Mouse (Mus musculus): ENCODE measurements around the gene Jph3. TPM values are rescaled to one million over a fixed set of nuclear protein-coding genes. Genes with fewer than 3 reads are reported as not detected.

Gene Jph3
- polyA plus RNA-seq, 1 experiment from 2014 or later = 27.4 TPM

DNA sequence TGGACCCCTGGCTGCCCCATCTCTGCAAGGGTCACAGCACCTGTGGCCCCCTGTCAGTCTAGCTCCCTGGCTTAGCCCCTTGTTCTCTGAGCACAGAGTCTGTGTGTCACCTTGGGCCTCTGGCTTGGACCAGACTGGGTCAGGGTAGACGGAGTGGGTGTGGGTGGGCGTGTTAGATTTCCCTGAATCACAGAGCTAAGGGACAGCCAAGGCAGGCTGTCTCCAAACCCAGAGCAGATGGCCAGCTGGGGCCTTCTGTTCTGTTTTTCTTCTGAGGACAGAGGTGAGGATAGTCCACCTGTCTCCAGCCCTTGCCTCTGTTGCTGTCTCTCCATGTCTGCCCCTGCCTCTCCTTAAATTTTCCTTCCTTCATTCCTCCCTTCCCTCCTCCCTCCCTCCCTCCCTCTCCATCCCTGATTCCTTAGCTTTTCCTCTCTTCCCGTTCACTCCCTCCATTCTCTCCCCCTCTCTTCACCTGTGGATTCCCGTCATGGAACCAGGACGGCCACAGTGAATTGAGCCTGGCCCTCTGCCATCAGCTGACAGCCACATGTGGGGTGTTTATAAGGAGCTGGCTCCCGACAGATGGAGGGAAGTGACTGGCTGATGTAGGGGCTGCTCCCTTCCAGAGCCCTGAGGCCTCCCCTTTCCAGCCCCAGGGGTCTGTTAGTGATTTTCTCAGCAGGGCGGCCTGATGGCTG lies 33.7 kb downstream of the Jph3 start:
- Histone ChIP-seq H3K4me2 (no peak overlapping the region), H3K9me3 (no peaks in the 10 kb centered on the region), H3K36me3 (replicated peaks) (no peaks in the 10 kb centered on the region), H3K4me1 (peaks cover 11% of the 10 kb centered on the region), H3K27me3 (0 out of 2 replicates have a peak, but pooled peaks cover 5% of the 10 kb centered on the region), H3K27ac (peak overlapping the region; percentile 61; the same call in 1 of the 2 replicates), H3K4me3 (replicated peaks) (no peak overlapping the region), H3K9ac (no peak overlapping the region)
- no peak for ATAC-seq (ENCODE audit: low FRiP score)
- WGBS = 66% methylated on average over 7 of the region's 7 CpGs

DNA sequence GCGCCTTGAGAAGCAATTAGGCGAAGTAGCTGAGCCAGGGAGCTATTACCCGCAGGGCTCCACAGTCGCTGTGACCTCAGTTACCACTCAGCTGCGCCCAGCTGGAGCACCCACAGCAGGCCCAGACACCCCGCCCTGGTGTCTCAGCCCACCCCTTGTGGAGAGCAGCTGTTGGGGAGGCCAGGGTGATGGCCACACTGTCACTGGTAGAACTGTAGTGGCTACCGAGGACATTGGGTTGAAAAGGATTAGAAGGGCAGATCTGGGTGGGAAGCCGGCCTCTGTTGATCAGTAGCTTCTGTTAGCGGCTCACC lies 34.2 kb downstream of the Jph3 start:
- Histone ChIP-seq H3K4me2 (no peak overlapping the region), H3K4me1 (peaks cover 11% of the 10 kb centered on the region), H3K27ac (peak overlapping the region; percentile 61; the same call in 1 of the 2 replicates), H3K9me3 (no peaks in the 10 kb centered on the region), H3K9ac (no peak overlapping the region), H3K4me3 (replicated peaks) (no peak overlapping the region), H3K36me3 (replicated peaks) (no peaks in the 10 kb centered on the region), H3K27me3 (0 out of 2 replicates have a peak, but pooled peaks cover 5% of the 10 kb centered on the region)
- ATAC-seq (ENCODE audit: low FRiP score) = no peak; the same call in 1 of the 2 replicates
- WGBS = 76% methylated on average over 9 of the region's 9 CpGs

DNA sequence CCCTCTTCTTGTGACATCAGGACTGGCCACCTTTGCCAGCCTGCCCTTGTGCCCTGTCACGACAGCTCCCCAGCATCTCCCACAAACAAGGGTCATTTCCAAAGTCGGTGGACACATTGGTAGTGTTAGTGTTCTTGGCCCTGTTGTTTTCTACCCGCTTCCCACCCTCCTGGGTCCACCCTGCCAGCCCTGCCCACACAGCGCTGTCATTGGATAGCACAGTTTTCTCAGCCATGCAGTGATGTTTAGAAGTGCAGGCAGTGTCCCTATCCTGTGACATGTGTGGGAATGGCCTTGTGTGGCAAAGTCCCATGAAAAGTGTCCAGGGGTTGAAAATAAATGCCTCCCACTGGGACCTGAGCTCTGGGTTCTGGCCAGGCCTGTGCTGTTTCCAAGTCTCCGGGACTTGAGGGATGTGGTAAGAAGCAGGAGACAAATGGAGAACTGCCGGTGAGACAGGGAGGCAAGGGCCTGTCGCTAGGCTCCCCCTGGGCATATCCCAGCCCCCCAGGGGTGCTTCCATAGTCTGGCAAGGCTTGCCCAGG lies 36.2 kb downstream of the Jph3 start:
- WGBS = 86% methylated on average over 7 of the region's 7 CpGs
- H3K27ac ChIP-seq = no peak overlapping the region
- ATAC-seq (ENCODE audit: low FRiP score) = no peak
- no peak overlapping the region for H3K4me2 ChIP-seq
- H3K9me3 ChIP-seq = no peaks in the 10 kb centered on the region
- H3K36me3 ChIP-seq (replicated peaks) = no peaks in the 10 kb centered on the region
- H3K27me3 ChIP-seq = no peaks in the 10 kb centered on the region
- H3K4me3 ChIP-seq (replicated peaks) = no peak overlapping the region
- peaks cover 22% of the 10 kb centered on the region for H3K4me1 ChIP-seq
- H3K9ac ChIP-seq = no peak overlapping the region

DNA sequence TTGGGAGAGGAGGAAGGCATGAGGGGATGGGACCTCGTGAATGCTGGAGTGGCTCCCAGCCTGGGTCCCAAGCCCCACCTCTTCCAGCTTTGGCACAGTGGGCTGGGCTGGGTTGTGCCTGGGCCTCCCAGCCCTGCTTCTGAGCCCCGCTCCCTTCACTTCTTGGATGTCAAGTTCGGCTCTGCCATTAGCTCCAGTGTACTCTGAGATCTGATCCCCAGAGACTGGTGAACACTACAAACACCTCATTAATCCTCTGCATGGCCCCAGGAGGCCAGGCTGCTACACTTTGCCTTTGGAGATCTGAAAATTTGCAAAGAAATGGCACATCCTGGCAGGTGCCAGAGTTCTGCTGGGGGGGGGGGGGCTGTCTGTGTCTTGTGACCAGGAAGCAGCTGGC lies 39.7 kb downstream of the Jph3 start:
- no peak overlapping the region for H3K4me2 ChIP-seq
- H3K36me3 ChIP-seq (replicated peaks) = no peaks in the 10 kb centered on the region
- peaks cover 27% of the 10 kb centered on the region for H3K4me1 ChIP-seq
- WGBS = 62% methylated on average over 3 of the region's 3 CpGs
- no peak overlapping the region for H3K27ac ChIP-seq
- no peak overlapping the region for H3K4me3 ChIP-seq (replicated peaks)
- ATAC-seq (ENCODE audit: low FRiP score) = no peak
- H3K9ac ChIP-seq = no peak overlapping the region
- no peaks in the 10 kb centered on the region for H3K27me3 ChIP-seq
- no peaks in the 10 kb centered on the region for H3K9me3 ChIP-seq

DNA sequence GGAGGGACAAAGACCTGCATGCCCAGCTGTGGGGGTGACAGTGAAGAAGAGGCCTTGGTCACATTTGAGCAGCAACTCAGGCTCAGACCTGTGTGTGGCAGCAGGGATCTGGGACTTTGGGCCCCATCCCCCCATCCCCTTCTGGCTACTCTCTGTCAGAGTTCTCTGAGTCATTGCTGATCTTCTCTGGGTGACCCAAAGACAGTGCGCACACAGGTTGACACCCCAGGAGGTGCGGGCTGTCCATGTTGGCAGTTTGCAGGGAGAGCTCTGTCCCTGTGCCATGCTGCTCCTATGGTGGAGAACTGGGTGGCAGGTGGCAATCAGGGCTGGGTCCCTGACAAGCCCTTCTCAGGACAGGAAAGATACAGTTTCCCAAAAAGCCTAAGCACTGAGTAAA lies 40.2 kb downstream of the Jph3 start:
- Histone ChIP-seq H3K27me3 (no peaks in the 10 kb centered on the region), H3K9ac (no peak overlapping the region), H3K4me1 (peaks cover 27% of the 10 kb centered on the region), H3K4me2 (no peak overlapping the region), H3K4me3 (replicated peaks) (no peak overlapping the region), H3K9me3 (no peaks in the 10 kb centered on the region), H3K27ac (no peak overlapping the region), H3K36me3 (replicated peaks) (no peaks in the 10 kb centered on the region)
- 85% methylated on average over 2 of the region's 2 CpGs for WGBS
- ATAC-seq (ENCODE audit: low FRiP score) = no peak

DNA sequence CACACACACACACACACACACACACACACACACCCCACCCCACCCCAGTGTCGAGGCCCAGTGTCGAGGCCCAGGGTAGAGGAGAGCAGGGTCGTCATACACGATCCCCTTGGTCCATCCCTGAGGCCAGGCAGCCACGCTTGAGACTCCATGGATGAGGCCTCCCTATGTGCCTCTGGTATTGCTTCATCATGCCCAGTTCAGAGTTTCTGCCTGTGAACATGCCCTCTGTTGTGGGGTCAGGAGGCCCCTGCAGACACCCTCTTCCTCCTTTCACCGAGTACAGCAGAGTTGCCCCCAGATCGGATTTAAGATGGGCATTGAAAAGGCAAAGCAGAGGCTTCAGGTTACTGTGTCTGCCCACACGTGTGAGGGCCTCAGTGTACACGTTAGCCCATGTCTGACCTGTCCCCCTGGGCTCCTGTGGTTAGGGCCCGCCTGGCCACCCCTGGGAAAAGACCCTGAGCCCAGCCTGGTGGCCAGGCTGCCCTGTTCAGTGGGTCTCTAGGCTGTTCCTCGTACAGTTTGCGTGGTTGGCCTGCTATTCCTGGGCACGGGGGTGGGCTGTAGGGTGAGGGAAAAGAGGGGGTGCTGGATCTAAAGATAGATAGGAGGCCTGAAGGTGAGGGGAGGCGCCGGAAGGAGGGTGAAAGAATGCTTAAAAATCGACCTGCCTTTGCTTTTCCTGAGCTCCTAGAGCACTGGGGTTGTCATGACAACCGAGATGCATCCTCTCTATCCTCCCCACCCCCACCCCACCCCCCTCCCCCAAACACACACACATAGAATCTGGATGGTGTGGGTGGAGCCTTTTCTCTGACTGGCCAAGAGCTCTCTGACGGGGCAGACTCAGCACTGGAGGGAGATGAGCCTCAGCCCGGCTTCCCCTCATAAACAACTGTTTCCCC lies 41.7 kb downstream of the Jph3 start:
- no peaks in the 10 kb centered on the region for H3K9me3 ChIP-seq
- H3K36me3 ChIP-seq (replicated peaks) = no peaks in the 10 kb centered on the region
- WGBS = 26% methylated on average over 19 of the region's 19 CpGs
- no peak overlapping the region for H3K4me3 ChIP-seq (replicated peaks)
- peaks cover 27% of the 10 kb centered on the region for H3K4me1 ChIP-seq
- no peak overlapping the region for H3K9ac ChIP-seq
- H3K4me2 ChIP-seq = peak overlapping the region; percentile 30
- no peaks in the 10 kb centered on the region for H3K27me3 ChIP-seq
- H3K27ac ChIP-seq = peak overlapping the region; percentile 50; the same call in 1 of the 2 replicates
- ATAC-seq (ENCODE audit: low FRiP score) = peak; percentile 87

DNA sequence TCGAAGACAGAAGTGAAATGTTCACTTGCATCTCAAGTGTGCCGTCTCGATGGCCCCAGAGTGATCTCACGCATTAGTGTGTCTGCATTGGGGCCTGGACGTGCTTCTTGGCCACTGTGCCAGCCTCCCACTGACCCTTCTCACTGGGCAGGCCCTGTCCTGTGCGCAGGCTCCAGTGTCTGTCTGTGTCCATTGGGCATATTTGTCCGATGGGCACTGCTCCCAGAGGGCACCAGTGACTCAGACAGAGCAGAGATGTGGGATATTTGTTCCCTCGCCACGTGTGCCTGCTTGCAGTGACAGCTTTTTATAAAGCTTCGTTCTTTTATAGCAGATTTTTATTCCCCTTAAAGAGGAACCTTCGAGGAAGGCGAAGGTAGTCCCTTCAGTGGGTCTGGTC lies 44.5 kb downstream of the Jph3 start:
- Histone ChIP-seq H3K27ac (no peak overlapping the region), H3K4me1 (peaks cover 27% of the 10 kb centered on the region), H3K4me3 (replicated peaks) (no peak overlapping the region), H3K9ac (no peak overlapping the region), H3K36me3 (replicated peaks) (no peaks in the 10 kb centered on the region), H3K27me3 (no peaks in the 10 kb centered on the region), H3K4me2 (no peak overlapping the region), H3K9me3 (no peaks in the 10 kb centered on the region)
- no peak for ATAC-seq (ENCODE audit: low FRiP score)
- 89% methylated on average over 12 of the region's 12 CpGs for WGBS

DNA sequence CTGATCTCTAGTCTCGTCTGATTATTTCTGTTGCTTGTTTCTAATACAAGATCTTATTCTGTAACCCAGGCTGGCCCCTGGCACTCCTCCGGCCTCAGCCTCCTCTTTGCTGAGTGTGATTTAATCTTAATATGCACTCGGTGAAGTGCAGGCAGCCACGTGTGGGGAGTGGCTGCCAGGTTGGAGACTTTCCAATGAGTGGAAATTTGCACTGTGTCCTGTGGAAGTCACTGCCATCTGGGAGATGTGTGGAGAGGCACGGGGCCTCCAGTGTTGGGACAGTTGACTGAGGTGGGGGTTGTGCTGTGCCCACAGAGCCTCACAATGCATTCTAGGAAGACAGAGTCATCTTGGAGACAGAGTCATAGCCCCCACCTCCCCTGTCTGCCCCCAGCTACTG lies 53.1 kb downstream of the Jph3 start:
- H3K36me3 ChIP-seq (replicated peaks) = no peaks in the 10 kb centered on the region
- no peak overlapping the region for H3K4me3 ChIP-seq (replicated peaks)
- H3K27ac ChIP-seq = no peak overlapping the region
- no peaks in the 10 kb centered on the region for H3K9me3 ChIP-seq
- 84% methylated on average over 5 of the region's 5 CpGs for WGBS
- H3K4me2 ChIP-seq = no peak overlapping the region
- H3K27me3 ChIP-seq = no peaks in the 10 kb centered on the region
- no peaks in the 10 kb centered on the region; the same call in 1 of the 2 replicates for H3K4me1 ChIP-seq
- no peak overlapping the region for H3K9ac ChIP-seq
- ATAC-seq (ENCODE audit: low FRiP score) = no peak

DNA sequence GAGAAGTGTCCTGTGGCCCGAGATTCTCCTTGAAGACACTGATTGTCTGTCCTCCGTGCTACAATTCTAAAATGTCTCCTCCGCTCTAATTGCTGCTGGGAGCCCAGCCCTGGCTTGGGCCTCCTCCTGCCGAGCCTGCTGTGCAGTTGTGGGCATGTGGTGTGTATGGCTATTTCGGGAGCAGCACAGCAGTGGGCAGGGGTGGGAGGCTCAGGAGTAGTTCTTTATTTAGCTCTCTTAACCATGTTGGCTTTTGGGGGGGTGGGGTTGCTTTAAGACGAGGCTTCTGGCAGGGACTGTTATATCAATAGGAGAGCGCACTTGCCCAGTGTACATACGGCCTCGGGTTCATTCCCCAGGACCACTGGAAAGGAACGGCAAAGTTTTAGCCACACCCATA lies 57.1 kb downstream of the Jph3 start:
- Histone ChIP-seq H3K9ac (no peak overlapping the region), H3K36me3 (replicated peaks) (0 out of 2 replicates have a peak, but pooled peaks cover 4% of the 10 kb centered on the region), H3K9me3 (no peaks in the 10 kb centered on the region), H3K4me1 (no peaks in the 10 kb centered on the region), H3K4me3 (replicated peaks) (no peak overlapping the region), H3K27ac (no peak overlapping the region), H3K27me3 (no peaks in the 10 kb centered on the region), H3K4me2 (no peak overlapping the region)
- no peak for ATAC-seq (ENCODE audit: low FRiP score)
- WGBS = 63% methylated on average over 10 of the region's 10 CpGs

DNA sequence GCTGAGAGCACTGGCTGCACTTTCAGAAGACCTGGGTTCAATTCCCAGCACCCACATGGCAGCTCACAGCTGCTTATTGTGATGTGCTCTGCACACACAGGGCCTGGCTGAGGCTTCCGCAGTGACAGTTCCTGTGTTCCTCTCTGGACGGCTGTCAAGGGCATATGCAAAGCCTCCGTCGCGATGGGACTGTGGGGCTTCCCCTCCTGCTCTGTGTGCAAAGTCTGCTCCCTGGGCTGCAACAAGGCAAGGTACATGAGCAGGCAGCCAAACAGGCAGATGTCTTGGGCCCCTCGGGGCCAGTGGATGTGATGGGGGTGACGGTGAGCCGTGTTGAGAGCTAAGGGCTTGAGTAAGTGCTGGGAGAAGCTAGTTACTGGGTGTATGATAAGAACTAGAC lies 59.4 kb downstream of the Jph3 start:
- Histone ChIP-seq H3K9me3 (no peaks in the 10 kb centered on the region), H3K36me3 (replicated peaks) (0 out of 2 replicates have a peak, but pooled peaks cover 4% of the 10 kb centered on the region), H3K9ac (no peak overlapping the region), H3K27ac (no peak overlapping the region), H3K4me3 (replicated peaks) (no peak overlapping the region), H3K4me2 (no peak overlapping the region), H3K4me1 (no peaks in the 10 kb centered on the region), H3K27me3 (no peaks in the 10 kb centered on the region)
- no peak for ATAC-seq (ENCODE audit: low FRiP score)
- WGBS = 89% methylated on average over 8 of the region's 8 CpGs

DNA sequence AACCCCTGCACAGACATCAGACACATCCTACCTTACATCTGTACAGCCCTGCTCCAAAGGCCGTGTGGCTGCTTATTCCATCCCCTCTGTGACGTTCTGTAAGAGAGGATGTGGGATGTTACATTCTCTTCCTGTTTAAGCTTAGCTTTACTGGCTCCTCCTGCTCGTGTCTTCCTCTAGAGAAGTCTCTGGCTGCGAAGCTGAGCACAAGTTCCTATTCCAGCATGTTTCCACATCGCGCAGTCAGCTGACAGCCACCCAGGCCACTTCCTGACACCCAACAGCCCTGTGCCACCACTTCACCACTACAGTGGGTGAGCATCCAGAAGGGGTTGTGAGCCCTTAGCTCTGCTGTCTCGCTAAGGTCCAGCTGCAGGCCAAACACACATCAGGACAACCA lies 62.7 kb downstream of the Jph3 start:
- Histone ChIP-seq H3K36me3 (replicated peaks) (peaks cover 34% of the 10 kb centered on the region), H3K9me3 (no peaks in the 10 kb centered on the region), H3K4me1 (no peaks in the 10 kb centered on the region), H3K27me3 (no peaks in the 10 kb centered on the region), H3K9ac (no peak overlapping the region), H3K27ac (no peak overlapping the region), H3K4me2 (no peak overlapping the region), H3K4me3 (replicated peaks) (no peak overlapping the region)
- no peak for ATAC-seq (ENCODE audit: low FRiP score)
- WGBS = 84% methylated on average over 7 of the region's 7 CpGs

DNA sequence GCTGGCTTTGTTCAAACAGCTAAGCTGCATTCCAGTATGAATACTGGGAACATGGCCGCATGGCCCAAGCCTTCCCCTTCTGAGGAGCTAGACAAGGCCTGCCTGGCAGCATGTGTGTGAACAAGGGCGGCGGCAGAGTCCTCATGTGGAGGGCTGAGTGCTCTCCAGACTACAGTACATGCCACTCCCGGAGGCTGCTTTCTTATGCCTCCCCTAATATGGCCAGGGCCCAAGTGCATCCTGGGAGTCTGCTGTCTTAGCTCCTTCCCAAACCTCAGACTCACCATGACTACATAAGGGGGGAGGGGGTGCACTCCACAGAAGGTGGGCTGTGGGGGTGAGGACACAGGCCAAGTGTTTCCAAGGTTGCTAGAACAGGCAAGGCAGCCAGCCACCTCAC lies 63.2 kb downstream of the Jph3 start:
- H3K36me3 ChIP-seq (replicated peaks) = peaks cover 38% of the 10 kb centered on the region
- 0 out of 2 replicates have a peak overlapping the region, but pooled peaks have one; percentile 25 for H3K27ac ChIP-seq
- ATAC-seq (ENCODE audit: low FRiP score) = no peak
- no peak overlapping the region for H3K4me2 ChIP-seq
- H3K9me3 ChIP-seq = no peaks in the 10 kb centered on the region
- 69% methylated on average over 4 of the region's 4 CpGs for WGBS
- no peaks in the 10 kb centered on the region for H3K4me1 ChIP-seq
- no peak overlapping the region for H3K4me3 ChIP-seq (replicated peaks)
- no peaks in the 10 kb centered on the region for H3K27me3 ChIP-seq
- H3K9ac ChIP-seq = no peak overlapping the region

Measured in forebrain, embryonic 12.5 days (tissue).